Mouse (Mus musculus): ENCODE measurements at regions not wholly inside any gene's neighbourhood (a gene's known extent, or its start where the extent isn't known, plus 50 kb on each side); places are given as distances from the start of the nearest gene placed in this dataset.
A peak's percentile ranks its signal among the peaks of the same experiment; 100 is the strongest.

DNA sequence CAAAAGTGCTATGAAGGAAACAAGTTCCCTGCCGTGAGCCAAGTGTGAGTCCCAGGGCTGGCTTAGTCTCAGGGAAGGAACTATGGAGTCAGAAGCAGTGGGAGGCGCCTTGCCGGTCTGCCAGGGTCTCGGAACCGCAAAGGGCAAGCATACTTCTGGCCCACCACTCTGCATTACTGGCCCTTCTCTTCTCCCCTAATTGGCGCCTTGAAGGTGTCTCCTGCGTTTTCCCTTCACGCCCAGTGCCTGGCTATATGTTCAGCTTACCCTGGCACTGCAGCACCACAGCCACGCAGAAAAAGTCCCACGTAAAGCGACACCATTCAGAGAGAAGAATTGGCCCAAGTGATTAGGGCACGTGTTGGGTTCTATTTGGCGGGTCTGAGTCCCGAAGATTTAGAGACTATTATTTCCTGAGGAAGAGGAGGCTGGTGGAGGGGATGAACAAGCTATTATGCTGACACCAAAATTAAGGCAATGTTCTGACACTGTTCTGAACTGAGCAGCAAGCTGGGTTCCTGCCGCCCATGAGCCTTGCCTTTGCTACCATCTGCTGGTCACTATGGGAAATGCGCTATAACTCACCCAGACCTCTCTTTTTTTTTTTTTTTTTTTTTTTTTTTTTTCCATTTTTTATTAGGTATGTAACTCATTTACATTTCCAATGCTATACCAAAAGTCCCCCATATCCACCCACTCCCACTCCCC is 288.5 kb upstream of the Jmjd1c start:
- peak; percentile 52 to 53 for DNase-seq

DNA sequence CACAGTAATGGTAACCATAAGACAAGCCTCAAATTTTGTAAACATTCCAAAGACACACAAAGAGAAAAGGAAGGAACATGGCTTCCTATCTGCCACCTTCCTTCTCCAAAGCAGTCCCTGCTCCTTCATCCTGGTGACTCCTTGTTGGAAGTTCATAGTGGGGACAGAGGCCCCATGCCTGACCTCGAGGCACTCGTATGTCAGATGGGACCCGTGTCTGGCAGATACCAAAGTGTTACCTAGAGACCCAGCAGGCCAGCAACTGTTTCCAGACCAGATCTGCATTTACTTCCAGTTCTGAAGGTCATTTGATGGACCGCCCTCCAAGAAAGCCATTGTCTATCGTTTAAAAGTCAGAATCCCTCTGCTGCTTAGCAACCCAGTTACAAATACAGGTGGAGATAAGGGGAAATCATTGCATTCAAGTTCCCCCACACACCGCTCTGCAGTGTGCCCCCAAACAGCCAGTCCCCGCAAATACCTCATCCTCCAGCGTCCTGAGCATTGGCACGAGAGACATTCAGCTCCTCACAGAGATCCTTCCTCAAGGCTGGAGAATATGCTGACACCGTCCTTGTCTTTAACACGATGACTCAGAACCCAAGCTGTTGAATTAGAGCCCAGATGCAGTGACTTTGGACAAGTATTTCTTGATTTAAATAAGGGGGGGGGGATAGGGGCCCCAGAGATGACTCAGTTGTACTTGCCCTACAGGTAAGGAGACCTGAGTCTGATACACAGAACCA is 283.2 kb upstream of the Jmjd1c start:
- no peak for DNase-seq

DNA sequence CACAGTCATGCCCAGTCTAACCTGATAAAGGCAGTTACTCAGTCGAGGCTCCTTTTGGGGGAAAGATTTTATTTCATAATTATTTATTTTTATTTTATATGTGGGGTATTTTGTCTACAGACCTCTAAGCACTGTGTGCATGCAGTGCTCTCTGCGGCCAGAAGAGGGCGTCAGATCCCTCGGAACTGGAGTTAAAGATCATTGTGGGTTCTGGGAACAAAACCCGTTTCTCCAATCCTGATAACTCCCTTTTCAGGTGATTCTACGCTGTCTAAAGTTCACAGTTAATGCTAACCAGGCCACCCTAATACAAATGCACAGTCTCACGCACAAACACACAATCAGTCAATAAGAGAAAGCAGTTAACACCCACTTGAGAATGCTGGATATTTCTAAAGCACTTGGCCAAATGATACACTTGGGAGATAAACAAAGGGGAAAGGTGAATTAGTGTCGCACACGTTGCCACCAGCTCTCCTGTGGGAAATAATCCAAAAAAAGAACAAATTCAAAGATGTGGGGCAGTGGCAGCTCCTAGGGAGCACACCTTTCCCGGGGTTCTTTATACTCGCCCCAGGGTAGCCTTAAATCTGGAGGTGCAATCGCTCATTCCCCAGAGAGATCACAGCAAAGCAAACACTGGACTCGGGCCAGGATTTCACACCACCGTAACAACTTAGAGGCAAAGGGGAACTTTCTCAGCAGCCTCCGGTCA is 281.9 kb upstream of the Jmjd1c start:
- peak; percentile 13 for DNase-seq

DNA sequence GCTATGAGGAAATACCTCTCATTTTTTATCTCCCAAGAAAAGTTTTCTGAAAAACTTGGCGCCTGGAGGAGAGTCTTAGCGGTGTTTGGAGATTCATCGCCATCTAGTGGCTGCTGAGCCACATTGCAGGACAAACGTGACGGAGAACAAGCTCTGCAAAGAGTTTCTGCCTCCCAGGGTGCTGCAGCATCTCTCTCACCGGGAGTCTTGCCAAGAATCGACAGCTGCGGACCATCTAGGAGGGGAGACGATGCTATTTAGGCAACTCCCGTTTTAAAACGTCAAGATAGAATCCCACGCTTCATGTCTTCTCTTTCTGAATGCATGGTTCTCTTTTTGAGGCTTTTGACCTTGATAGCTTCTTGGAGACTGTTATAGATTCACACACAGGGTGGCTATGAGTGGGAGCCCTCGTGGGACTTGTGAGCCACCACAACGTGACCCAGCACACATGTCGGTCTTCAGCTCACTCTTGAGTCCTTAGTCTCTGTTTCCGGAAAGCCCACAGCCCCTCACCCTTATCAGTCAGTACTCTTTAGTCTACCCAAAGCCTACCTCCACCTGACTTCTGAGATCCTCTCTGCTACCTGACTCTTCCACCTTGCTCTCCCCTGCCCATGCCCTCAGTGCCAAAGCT is 281.2 kb upstream of the Jmjd1c start:
- peak; percentile 60 to 63 for DNase-seq

DNA sequence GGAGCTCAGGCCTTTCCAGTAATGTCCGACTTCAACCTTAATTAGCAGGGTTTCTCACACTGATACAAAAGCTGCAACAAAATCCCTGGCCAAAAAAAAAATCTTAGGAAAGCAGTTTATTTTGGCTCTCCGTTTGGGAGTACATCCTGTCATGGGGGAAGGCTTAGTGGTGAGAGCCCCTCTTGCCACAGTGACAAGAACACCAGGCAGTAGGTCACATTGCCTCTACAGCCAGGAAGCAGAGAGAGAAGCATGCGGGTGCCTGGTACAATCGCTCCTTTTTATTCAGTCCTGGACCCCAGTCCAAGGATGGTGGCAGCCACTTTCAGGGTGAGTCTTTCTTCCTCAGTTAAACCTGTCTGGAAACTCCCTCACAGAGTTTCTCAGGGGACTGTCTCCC is 280.0 kb upstream of the Jmjd1c start:
- DNase-seq = no peak

DNA sequence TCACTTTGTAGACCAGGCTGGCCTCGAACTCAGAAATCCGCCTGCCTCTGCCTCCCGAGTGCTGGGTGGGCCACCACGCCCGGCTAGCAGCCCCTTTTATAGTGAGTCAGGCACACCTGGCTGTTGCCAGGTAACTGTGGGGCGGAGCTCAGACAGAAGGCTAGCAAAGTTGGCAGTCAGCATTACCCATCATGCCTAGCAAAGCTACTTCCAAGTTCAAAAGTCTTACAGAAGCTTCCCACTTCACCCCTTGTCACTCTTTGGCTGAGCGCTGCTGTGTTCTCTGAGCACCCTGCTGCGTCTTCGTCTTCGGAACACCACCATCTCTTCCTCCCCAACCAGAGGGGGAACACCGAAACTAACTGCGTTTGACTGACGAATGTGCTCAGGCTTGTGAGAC is 279.1 kb upstream of the Jmjd1c start:
- DNase-seq = no peak

DNA sequence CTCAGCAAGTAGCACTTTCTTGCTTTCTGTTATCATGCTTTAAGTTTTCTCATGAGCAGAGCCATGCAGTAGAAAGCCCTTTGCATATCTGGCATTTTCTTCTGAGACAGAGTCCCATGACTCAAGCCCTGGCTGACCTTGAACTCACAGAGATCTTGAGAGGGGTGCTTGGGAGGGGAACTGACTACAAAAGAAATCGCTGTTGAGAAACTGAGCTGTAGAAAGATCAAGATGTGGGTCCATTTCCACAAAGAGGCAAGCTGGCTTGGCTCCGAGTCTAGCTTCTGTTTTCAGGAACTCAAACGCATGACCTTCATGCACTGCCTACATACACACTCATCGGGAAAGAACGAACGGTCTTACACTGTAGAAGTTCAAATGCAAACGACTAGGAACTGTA is 278.0 kb upstream of the Jmjd1c start:
- DNase-seq = no peak

DNA sequence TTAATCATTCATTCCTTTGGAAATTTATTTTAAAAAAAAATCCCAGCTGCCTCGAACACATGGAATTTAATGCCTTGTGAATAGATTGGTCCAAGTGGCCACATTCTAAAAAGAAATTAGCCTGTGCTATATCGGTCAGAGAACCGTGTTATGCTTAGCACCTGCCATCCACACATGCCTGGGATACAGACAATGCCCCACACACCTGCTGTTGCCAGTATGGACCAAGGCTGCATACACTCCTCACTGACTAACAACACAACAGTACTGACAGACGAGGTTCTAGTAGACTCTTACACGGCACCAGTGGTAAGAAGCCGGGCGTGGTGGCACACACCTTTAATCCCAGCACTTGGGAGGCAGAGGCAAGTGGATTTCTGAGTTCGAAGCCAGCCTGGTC is 276.4 kb upstream of the Jmjd1c start:
- DNase-seq = no peak

DNA sequence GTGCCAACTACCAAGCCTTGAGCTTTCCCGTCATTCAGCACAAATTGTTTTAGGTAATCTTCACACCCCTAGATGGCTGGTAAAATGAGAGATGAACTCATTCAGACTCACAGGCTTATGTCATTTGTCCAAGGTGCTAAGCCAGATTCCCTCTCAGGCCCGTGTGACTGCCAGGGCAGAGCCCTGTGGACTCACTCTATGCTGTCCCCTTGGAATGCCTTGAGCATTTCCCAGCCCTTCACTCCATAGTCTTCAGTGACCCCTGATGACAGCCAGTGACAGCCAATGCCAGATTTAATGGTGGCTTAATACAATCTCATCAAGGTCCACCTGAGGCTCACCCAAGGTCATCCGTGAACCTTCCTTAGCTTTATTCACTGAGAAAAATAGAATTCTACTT is 270.2 kb upstream of the Jmjd1c start:
- no peak for DNase-seq

DNA sequence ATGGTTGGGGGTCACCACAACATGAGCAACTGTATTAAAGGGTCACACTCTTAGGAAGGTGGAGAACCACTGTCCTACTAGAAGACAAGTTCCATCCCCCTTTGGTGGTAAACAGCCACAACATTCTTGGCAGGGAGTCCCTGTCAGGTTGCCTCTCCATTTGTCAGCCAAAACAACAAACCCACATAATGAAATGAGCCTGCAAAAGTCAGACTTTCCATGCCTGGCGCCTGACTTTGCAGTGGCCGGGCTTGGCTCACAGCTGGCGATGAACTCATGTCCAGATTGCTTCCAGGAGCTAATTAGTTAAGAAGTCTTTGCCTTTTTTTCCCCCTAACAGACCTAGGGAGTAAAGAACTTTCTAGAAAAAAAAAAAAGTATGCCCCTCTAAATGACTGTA is 269.6 kb upstream of the Jmjd1c start:
- DNase-seq = no peak

DNA sequence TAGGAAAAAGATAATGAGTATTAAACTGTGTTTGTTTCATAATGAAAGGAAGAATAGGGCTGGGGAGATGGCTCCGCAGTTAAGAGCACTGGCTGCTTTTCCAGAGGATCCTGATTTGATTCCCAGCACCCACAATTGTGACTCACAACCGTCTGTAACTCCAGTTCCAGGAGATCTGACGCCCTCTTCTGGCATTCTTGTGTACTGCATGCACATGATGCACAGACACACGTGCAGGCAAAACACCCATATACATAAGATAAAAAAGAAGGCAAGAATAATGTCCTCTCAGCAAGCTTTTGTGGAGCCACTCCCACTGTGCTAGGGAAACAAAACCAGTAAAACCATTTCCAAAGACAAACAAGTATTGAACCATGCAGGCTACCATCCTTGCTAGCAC is 261.0 kb upstream of the Jmjd1c start:
- no peak for DNase-seq

DNA sequence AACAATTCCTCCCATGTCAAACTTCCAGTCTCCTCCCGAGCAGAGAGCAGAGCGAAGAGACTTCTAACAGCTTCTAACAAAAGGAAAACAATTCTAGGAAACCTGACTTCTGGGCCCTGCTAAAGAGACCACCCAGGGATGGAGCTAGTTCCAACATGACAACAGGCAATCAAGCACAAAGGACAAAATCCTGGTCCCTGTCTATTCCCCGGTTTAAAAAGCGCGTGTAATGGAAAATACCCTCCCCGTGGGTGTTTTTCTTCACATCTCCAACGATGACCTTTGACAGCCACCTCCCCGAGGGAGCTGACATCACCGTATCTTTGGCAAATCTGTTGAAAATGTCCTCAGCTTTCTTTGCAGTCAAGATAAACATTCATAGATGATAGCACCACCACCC is 256.9 kb upstream of the Jmjd1c start:
- DNase-seq = no peak

DNA sequence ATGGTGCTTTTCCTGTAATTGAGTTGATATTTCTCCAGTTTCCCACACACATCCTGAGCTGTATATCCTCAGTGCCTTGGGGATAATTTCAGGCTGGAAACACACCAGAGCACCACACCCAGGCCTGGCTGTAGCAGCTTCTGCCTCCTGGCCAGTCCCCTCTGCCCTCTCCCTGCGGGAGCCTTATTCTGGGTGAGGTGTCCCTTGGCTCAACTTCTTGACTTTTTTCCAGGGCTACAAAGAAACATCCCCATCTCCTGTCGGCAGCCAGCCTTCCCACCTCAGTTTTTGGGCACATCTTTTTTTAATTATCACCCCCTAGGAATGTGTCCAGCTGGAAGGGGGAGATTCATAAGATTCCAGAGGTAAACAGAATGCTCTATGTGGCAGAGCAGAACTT is 252.7 kb upstream of the Jmjd1c start:
- no peak for DNase-seq

DNA sequence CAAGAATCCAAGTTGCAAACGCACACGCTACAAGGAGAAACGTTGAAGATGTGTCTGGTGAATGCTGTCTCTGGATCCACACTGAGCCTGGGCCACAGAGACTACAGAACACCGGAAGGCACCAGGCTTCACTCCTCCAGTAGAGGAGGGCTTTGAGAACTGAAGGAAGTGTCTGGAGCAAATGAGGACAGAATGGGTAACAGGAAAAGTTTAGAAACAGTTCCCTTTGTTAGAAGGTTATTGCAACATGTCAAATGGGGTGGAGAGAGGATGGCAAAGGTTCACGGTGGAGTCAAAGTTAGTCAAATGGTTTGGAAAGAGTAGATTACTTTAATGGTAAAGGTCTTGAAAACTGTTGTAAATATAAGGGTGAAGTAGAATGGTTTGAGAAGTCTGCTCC is 247.1 kb upstream of the Jmjd1c start:
- no peak for DNase-seq

DNA sequence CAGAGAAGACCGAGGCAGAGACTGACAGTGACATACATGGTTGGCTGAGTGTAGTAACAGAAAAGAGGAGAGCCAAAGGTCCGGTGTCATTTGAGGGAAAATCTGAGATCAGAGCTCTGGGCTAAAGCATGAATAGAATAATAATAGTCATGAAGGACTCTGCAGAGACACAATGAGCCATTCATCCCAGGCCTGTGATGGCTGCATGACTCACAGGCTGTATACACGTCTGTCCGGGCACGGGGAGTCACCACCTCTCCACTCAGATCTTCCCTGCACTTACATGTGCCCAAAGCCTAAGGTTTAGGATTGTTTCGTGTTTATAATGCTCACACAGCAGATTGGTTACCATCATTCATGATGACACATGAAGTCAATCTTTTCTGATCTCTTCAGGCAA is 246.2 kb upstream of the Jmjd1c start:
- DNase-seq = no peak

DNA sequence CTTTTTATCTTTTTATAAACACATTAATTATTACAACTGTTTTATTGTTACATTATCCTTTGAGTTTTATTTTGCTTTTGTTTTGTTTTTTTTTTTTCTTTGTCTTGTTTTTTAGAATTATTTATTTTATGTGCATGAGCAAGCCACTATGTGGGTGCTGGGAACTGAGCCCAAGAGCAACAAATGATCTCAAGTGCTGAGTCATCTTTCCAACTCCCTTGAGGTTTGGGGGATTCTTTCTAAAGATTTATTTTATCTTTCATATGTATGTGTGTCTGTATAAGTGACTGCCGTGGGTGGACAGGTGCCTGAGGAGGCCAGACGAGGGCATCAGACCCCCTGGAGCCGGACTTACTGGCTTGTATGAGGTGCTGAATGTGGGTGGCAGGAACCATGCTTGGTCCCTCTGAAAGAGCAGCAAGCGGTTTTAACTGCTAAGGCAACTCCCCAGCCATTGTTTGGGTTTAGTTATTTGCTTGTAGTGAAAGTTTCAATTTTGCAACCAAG is 244.9 kb upstream of the Jmjd1c start:
- DNase-seq = no peak

DNA sequence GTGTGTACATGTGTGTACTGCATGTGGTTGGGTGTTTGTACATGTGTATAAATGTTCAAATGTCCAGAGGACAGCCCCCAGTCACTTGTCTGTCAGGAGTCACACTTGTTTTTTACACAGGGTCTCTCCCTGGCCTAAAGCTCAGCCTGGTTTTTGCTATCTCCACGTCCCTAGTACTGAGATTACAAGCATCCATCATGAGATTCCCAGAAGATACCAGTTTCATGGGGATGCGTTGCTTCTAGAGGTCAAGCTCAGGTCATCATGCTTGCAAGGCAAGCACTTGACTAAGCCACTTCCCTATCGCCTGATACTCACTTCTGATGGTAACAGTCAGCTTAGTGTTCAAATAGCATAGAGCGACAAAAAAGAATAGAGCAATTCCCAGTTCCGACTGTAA is 244.1 kb upstream of the Jmjd1c start:
- DNase-seq = no peak

DNA sequence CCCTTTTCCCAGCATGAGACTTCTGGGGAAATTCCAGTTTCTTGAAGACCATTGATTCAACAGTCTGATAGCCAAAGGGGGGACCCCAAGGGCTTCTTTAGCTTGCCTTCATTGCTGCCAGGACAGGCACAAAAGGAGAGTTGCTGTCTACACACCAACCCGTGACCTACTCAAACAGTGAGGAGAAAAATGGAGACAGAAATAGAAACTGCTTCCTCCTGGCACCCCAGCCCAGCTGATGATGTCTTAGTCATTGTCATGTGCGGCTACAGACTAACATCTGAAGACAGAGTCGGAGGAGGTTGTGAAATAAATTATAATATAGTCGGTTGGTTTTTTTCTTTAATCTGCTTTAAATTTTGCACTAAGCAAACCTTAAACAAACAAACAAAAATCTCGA is 243.2 kb upstream of the Jmjd1c start:
- peak; percentile 7 to 10 for DNase-seq

DNA sequence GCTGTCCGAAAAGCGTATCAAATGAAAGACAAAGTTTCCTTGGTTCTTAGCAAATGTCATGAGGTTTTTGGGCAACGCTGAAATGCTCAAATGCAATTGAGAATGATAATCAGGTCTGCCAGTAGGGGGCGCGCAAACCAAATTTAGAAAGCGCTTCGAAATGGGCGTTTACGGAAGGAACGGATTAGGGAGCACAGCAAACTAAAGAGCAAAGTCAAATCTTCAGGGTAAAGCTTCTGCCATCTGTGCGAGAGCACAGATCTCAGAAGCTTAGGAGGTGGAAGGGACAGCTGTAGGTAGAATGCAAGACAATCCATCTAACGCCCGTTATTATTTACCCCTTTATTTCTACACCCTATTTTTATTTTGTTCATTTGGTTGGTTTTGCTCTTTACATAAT is 242.7 kb upstream of the Jmjd1c start:
- DNase-seq = peak; percentile 90 to 92

DNA sequence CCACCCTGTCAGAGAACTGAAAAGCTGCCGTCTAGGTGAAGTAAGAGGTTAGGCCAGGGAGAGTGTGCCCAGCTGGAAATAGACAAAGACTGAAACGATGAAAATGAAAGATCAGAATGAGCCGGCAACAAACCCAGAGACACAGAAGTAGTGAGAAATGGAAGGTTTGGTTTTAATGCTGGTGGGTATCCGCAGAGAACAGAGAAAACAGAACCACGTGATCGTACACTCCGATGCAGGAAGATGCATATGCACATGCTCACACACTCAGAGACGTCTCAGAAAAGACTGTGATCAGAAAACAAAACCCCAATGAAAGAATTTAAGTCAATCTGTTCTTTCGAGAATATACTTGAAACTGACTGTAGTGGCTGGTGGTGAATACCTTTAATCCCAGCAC is 241.0 kb upstream of the Jmjd1c start:
- DNase-seq = no peak

DNA sequence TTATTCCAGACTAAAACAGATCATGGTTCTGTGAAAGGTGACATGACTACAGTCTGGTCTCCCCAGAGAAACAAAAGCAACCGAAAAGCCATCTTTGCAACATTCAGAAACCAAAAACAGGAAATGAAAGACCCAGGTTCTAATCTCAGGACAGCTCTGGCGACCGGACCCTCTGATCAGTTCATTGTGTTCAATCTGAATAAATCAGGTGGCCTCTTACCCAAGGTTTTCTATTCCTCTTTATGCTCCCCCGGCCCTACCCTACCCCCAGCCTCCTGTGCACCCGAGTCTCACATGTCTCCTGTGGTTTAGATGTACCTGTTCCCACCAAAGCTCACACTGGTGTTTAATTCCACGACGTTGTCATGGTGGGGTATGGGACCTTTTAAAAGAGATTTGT is 238.6 kb upstream of the Jmjd1c start:
- peak; percentile 6 to 32 for DNase-seq

DNA sequence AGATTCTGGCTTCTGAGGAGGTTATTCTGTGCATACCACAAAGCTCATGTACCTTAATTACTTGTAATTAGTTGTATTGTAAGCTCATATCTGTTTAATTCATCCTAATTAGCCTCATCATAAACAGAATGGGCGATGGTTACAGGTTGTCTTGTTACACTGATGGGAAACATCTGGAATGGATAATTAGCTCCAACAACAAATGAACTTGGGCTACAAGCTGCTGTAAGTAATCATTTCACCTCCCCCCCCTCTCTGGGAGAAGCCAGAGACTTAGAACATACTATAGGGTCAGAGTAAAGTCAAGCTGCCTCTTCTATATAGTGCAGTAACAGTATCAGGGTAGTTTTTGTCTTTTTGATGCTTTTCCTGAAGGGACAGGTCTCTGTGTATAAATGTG is 234.5 kb upstream of the Jmjd1c start:
- no peak for DNase-seq

DNA sequence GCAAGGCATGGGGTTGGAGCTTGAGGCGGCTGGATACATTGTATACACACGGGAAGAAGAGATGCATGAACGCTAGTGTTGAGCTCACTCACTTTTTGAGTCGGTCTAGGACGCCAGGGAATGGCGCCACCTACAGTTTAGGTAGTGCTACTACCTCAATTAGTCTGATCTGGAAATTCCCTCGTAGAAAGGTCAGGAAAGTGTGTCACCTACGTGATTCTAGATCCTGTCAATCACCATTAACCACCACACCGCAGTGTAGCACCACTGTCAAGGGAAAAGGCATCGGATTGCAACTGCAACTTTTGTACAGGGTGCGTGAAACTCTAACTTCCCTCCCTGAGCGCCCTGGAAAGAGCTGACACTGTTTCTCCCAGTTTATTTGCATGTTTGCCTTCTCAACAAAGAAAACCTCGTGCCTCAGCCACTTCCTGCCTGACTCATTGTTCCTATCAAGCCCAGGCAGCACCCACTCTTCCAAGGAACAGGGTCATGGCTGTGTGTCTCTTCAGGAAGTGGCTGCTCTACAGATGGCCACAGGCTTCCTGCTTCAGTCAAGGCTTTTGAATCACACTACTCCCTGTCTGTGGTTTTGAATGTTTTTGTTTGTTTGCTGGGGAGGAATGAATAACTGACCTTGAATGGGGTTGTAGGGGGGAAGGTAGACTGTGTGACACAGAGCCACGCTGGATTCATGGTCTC is 231.6 kb upstream of the Jmjd1c start:
- peak; percentile 70 to 73 for DNase-seq
